Mouse (Mus musculus) c-Kit-positive CD71-negative TER-119-negative erythroid progenitor cells, embryonic 14.5 days (primary cell): ENCODE measurements around the gene Zfp648.

Experiments
- DNase-seq: peaks from one replicate; pipeline ENCODE4 v3.0.0-alpha.2; 2013; ENCODE audit warnings: low read depth

Zfp648 gene

DNA sequence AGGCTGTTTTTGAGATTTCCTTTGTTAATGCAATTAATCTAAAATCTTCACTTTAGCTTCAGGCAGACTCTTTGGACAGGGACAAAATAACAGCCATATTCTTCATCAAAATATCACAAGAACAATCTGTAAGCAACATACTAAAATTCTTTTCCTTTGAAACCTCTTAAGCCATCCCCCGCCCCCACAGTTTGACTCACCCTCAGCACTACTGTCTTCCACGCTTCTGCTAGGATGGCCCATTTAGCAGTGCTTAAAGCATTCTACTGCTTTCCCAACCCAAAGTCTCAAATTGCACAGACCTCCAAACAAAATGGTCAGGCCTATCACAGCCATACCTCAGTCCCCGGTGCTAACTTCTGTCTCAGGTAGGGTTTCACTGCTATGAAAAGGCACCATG lies 19.6 kb downstream of the Zfp648 start:
- no peak for DNase-seq

DNA sequence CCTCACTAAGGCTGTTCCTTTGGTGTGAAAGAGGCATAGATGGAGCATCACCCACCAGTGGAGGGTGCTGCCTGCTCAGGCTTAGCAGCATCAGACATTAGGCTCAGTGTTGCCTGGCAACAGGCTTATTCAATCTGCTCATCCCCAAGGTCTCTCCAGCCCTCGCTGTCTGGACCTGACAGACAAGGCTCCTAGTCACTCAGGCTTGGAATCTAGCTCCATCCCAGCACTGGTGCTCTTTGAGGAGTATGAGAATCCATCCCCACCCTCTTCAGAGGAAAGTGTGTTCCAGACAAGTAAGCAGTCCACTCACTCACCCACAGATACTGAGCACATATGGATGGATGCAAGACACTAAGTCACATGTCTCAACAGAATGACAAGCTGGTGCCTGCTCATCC lies 22.8 kb downstream of the Zfp648 start:
- no peak for DNase-seq

DNA sequence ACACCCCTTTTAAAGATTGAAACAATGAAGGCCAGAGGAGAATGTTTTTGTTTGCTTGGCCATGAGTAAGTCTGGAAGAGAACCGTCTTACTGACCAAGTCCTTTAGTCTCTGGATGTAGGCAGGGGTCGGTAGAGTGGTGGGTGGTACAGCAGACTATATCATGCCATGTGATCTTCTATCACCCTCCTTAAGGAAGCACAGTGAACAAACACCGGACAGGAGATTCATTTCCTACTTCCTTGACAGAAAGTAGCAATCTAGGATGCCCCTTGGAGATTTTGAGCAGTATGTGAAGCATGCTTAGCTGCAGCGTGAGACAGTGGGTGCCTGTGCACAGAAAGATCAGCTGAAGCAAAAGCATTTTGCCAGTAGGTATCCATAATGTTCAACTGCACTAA lies 31.6 kb downstream of the Zfp648 start:
- DNase-seq, result no peak

DNA sequence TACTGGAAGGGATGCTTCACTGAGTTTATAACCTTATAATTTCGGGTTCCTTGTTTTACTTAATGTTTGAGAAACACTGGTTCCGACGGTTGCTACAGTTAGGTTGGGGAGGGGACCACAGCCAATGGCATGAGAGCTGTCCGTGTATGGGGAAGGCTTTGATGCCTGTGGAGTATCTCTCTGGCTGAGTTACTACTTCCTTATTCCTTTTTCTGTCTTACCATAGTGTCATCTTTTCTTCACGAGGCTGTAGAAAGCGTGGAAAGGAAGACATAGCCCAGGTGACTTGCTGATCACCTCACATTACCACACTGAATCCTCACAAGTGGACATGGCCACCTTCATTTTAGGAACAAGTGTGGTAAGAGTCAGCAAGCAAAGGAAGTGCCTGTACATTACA lies 32.0 kb downstream of the Zfp648 start:
- DNase-seq, result no peak

DNA sequence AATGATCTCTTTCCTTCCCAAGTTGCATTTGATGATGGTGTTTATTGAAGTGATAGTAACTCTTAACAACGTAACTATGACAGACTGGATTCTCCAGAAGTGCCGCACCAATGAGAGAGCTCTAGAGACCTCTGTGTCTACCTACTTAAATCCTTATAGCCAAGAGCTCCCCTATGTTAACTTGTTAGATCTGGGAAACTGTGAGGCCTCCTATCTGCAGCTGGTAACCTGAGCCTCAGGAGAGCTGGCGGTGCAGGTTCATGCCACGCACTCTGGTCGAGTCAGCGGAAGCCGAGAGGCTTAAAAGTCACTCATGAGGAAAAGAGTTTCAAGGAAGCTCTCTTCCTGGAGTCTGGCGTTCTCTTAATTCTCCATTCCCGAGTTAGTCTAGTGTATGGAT lies 33.8 kb downstream of the Zfp648 start:
- DNase-seq, result no peak

DNA sequence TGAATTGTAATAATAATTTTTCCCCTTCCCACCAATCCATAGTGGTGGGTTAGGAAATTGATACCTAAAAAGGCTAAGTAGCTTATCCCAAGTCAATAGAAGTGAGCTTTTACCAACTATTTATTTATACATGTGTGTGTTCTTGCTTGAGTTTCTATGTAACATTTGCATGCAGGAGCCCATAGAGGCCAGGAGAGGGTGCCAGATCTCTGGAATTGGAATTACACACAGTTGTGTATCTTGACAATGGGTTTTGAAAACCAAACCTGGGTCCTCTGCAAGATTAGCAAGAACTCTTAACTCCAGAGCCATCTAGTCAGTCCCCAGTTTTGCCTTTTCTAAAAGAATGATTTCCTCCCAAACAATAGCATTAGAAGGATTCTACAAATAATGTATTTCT lies 37.9 kb downstream of the Zfp648 start:
- no peak for DNase-seq

DNA sequence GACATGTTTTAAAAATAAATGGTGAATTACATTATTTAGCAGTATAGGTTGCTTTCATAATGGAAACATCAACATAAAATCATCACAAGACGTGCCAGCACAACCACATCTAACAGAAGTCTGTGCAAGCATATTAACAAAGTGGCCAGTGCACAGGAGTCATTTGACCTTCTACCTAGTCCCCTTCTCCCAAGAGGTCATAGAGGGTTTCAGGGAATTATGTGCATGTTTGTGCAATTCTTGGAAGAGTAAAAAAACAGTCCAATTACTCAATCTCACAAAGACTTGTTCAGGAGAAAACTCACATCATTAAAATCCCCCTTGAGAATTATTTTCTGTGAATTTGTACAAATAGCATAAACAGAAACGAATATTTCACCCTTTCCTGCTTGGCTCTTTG lies 50.2 kb downstream of the Zfp648 start:
- DNase-seq, result no peak

DNA sequence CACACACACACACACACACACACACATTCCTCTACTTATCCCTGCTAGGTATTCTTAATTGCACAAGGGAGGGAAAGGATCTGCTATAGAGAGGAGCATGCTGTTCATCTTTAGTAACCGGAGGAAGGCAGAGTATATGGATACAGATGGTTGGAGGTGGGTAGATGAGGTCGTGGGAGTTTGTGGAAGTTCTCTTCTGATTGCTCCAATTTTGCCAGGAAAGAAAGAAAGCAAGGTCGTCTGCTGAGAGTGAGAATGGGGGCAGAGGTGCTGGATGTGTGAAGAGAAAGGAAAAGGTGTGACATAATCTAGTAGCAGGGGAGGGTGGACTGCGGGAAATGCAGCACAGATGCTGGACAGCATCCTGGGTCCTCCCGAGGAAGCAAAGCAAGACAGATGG lies 51.8 kb downstream of the Zfp648 start:
- DNase-seq, result no peak
